Mouse (Mus musculus) NIH3T3 (cell line): ENCODE measurements around the gene Sel1l3.

Experiments used
- DNase-seq: peaks from one replicate; pipeline ENCODE4 v3.0.0-alpha.2; 2012; ENCODE audit warnings: low read depth

The Sel1l3 gene

GRCm38 (mm10) chr5:53140158-53140927 lies 73.4 kb downstream of the Sel1l3 start:
- DNase-seq: no peak

- DNase-seq: no peak
Observed at GRCm38 (mm10) chr5:53139566-53139965, 74.2 kb downstream of the Sel1l3 start.

GRCm38 (mm10) chr5:53139140-53139539 lies 74.6 kb downstream of the Sel1l3 start:
- DNase-seq: no peak

- DNase-seq: no peak
Observed at GRCm38 (mm10) chr5:53138025-53138424, 75.7 kb downstream of the Sel1l3 start.

DNA sequence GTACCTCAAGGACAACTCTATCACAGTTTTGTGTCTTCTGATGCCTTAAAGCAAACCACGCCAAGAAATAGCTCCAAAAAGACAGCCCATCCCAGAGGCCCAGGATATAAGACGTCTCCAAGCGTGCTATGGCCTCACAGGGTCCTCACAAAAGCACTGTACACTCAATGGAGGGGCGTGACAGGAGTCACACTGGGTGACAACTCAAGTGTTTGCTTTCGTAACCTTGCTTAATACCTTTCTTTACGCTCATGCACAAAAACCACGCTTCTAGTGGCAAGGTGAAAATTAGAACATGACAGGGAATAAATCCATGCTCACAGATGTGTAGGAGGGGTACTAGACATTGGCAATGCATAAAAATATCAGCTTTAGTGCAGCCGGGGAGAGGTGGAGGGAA lies 77.7 kb downstream of the Sel1l3 start:
- DNase-seq: no peak

- DNase-seq: no peak
Observed at GRCm38 (mm10) chr5:53134003-53134402, 79.7 kb downstream of the Sel1l3 start.

DNA sequence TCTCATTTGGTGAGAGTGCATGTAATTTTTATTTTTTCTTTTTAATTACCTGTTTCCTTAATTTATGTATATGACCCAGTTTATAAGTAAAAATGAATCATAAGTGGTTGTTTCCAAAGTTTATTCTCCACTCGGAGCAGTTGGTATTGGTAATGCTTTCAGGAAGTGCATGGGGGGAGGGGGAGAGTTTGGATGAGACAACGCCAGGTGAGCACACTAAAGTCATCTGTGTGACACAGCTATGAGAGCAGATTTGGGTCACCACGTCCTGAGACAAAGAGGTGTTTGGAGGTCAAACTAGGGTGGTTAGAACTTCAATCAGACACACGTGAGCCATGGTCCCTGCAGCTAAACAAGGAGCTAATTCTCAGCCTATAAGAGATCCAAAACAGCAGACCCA lies 89.0 kb downstream of the Sel1l3 start:
- DNase-seq: no peak

DNA sequence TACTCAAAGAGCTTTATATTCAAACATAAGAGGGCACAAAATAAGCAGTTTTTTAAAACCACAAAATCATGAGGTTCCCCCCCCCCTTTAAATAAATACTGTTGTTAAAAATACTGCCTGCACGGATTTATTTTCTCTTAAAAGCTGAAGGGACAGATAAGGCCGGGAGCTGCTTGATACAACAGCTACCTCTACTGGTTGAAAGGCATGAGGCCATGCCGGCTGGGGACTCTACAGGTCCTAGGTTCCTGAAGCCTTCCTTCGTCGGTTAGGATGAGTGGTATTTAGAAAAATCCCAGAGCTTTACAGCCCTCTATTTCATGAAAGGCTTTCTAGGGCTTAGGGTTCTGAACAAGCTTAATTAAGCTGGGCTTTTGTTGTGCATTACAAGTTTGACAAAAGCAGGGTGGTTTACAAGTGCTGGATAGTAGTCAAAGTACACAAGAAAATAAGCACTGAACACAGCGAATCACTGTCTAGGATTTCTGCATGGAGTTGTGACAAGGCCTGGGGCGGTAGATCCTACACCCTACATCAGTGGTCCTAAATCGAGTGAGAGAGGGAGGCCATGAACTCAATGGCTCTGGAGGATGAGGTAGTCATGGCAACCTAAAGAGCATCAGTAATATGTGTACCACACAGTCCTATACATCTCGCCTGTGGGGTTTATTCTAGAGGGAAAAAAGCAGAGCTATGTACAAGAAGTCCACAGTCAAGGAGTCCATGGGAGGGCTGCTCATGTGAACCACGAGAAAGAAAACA lies 90.0 kb downstream of the Sel1l3 start:
- DNase-seq: peak; percentile 53

GRCm38 (mm10) chr5:53119689-53120088 lies 94.0 kb downstream of the Sel1l3 start:
- DNase-seq: no peak

DNA sequence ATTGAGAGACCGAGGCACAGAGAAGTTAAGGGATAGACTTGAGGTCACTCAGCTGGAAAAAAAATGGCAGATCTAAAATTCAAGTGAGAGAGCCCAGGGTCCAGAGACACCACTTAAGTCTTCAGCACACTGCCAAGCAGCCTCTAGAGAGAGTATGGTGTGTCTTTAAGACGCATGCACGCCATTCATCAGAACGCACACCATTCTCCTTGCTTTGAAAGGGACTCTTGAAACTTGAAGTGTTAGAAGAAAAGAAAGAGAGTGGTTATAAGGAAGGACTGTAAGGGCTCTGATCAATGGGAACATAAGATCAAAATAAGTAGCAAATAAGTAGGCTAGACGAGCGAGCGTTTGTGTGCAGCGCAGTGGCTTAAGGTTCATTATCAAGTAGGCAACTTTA lies 95.5 kb downstream of the Sel1l3 start:
- DNase-seq: no peak

DNA sequence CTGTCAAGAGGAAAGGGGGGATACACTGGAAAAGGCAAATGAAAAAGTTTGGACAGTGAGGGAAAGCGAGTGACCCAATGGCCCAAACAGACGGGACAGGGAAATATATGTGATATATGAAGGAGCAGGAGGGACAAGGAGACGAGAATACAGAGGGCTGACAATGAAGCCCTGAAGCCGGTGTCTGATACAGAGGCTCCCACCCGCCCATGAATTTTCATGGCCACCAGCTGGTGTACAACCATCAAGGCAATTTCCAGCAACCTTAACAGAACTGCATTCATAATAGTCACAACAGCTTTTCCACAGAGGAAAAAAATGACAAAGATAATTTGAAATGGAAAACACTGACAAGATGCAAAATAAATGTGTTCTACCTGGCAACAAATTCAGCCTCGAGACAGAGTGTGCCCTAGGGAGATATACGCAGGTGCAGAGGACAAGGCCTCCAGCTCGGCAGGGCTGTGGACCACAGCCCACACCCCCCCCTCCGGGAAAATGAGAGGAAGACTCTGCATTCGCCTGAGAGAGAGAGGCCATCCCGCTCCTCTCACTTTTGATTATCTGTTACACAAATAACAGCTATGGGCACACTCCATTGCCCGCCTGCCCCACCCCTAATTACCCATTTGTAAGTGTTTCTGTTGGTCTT lies 99.0 kb downstream of the Sel1l3 start:
- no peak for DNase-seq

GRCm38 (mm10) chr5:53112942-53113341 lies 100.8 kb downstream of the Sel1l3 start:
- DNase-seq: peak; percentile 22

- DNase-seq: no peak
Observed at GRCm38 (mm10) chr5:53111036-53111435, 102.7 kb downstream of the Sel1l3 start.

DNA sequence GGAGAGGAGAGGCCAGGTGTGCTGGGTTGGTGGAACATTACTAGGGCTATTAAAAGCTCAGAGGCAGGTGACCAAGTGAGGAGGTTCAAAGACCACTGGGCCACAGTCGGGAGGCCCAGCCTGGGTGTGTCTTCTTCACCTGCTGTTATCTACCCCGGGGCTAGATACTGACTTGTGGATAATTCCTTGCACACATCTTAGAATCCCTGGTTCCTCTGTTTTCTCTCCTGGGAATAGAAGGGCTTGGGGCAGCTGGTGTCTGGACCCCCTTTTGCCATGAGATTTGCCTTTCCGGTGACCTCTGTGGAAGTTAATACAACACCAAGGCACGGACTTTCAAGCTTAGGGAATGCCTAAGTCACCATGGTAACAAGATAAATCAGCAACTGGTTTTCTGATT lies 103.5 kb downstream of the Sel1l3 start:
- DNase-seq: no peak

DNA sequence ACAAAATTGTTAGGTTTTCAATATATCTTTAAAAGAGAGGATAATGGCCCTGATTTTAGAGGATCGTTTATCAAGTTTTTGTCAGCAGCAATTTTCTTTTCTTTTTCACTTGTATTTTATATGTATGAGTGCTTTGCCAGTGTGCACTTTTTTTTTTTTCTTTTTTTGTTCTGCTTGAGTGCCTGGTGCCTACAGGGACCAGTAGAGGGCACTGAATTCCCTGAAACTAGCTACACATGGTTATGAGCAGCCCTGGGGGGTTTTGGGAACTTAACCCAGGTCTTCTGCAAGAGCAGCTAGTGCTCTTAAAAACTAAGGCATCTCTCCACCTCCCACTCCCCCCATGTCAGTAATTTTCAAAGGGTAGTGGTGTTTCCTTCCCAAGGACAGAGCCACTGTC lies 105.1 kb downstream of the Sel1l3 start:
- DNase-seq: peak; percentile 11

DNA sequence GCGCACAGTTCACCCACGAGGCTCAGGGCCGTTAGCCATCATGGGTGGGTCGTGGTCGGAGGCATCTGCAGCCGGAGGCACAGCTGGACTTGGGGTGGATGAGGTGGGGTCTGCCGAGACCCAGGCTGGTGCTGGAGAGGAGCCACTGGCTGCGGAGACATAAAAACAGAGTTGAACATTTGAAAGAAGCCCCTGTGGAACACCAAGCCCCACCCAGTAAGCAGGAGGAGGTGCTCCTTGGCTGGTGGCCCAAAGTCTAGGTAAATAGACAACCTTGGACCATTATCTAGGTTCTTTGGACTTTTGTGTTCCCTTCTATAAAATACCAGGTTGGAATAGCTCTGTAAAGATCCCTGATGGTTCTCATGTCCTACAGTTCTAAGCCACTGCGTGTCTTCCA lies 105.7 kb downstream of the Sel1l3 start:
- no peak for DNase-seq

DNA sequence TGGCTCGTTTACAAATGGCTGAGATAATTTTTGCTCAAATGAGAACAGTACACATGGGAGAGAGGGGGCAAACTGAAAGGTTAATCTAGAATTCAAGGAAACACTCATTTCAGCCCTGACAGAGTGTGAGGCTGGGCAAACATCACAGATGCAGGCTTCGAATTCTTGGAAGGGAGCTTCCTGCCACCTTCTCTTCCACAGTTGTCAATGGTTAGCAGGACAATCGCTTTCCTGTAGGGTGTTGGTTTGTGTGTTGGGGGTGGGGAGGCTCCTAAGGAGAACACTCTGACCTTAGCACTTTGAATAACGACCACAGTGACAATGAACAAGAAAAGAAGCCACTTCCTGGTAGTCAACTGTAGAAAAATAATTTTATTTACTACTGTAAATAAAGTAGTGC lies 107.0 kb downstream of the Sel1l3 start:
- no peak for DNase-seq

DNA sequence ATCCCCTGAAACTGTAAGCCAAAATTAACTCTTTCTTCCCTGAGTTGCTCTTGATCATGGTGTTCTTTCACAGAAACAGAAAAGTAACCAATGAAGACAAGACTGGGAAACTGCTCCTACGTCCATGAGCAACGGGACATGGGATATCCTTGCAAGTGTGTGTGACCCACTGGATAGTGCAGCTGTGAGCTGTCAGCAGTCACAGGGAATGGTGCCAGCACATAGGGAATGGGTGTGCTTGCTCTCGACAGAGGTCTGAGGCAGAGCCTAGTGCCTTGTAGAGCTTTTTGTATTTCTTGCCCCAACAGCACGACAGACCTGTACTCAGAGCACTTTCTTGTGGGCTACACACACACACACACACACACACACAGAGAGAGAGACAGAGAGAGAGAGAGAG lies 107.6 kb downstream of the Sel1l3 start:
- DNase-seq: no peak

DNA sequence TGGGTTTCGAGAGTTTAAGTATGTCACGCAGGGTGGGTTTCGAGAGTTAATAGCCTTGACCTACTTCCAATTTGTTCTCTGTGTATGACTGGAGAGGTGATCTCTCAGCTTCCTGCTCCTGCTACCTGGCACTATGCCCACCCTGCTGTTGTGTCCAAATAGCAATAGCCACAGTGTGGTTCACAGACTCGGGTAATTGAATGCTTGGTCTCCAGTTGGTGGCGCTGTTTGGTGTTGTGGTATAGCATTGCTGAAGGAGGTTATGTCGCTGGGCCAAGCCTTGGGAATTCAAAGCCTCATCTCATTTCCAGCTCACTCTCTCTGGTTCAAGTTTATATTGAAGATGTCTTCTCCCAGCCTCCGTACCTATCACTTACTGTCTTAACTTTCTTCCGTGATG lies 108.0 kb downstream of the Sel1l3 start:
- DNase-seq: peak; percentile 22

GRCm38 (mm10) chr5:53104177-53104855 lies 109.4 kb downstream of the Sel1l3 start:
- no peak for DNase-seq

DNA sequence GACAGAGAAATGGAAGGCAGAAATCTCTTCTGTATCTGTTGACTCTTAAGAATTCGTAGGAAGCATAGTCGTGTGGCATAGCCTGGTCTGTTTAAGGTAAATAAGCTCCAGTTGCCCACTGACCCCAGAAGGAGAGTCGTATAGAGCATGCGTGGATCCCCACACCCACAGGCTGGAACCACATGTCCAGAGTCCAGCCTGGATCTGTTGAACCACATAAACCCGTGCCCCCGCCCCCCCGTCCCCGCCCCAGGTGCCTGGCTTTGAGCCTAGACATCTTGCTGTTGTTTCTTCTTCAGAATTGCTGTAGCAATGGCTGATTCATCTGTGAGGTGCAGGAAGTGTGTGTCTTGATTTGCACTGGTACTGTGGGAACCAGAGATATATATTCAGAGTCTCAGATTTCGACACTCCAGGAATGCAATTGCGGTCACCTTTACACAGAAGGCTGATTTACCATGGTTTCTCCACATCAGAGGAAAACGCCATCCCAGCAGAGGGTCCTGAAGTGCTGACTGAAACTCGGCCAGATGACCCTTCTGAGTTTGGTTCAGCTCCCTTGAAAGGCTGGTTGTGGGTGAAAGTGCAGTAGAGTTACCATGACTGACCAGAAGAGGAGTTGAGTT lies 111.8 kb downstream of the Sel1l3 start:
- DNase-seq: peak; percentile 15

- peak; percentile 6 for DNase-seq
Observed at GRCm38 (mm10) chr5:53091331-53091730, 122.4 kb downstream of the Sel1l3 start.
